Mouse (Mus musculus) NIH3T3 (cell line): ENCODE results near the gene Eif2ak4.

Experiments
- DNase-seq: peaks from one replicate; pipeline ENCODE4 v3.0.0-alpha.2; 2012; ENCODE audit warnings: low read depth

The Eif2ak4 gene

DNA sequence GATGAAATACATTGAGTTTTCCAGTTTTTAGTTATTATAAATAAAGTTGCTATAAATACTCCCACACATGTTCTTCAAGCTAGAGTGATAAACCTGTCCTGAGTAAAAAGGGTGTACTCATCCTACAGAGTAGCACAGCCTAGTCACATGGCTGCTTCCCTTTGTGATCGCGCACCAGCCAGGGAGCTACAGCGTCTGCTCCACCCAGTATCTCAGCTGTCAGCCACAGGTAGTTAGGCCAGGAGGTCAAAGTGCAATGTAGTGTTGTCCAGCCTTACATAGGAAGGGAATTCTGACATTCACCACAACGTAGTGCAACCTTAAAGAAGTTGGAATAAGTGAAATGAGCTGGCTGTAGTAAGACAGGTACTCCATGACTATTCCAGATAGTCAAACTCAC lies 17.1 kb downstream of the Eif2ak4 start:
- DNase-seq = no peak

DNA sequence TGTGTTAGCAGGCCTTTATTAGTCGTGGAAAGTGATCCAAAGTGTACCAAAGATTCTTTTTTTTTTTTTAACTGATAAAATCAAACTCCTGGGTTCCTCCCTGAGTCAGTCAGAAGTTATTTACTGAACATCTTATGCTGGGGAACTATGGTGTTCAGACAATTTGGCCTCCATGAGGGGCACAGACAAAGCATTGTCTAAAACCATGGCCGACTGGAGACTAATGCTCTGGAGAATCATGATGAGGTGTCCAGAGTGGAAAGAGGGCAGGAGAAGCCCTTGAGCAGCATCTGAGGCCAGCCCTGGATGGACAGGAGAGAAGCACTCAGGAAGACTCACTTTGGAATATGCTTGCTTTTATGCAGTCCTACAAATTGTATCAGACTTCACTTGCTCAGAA lies 18.4 kb downstream of the Eif2ak4 start:
- DNase-seq = peak; percentile 38

DNA sequence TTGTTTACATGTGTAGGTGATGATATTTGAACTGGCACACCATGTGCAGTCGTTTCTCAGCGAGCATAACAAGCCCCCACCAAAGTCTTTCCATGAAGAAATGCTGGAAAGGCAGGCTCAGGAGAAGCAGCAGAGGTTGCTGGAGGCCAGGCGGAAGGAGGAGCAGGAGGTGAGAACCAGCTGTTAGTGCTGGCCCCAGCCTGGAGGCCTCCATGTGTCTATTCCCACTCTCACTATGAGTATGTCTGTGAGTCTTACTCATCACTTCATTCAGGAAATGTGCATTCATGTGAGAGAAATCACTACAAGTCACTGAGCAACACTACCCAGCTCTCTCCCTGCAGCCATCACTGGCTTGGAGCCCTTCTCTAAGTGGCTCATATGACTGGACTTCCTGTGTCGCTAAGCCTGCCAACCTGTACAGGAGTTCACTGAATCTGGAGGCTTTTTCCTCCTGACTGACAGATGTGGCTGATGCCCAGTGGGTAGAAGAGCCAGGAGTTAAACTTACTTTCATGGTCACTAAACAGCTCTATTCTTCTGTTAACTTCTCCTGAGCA lies 20.0 kb downstream of the Eif2ak4 start:
- peak; percentile 18 for DNase-seq

DNA sequence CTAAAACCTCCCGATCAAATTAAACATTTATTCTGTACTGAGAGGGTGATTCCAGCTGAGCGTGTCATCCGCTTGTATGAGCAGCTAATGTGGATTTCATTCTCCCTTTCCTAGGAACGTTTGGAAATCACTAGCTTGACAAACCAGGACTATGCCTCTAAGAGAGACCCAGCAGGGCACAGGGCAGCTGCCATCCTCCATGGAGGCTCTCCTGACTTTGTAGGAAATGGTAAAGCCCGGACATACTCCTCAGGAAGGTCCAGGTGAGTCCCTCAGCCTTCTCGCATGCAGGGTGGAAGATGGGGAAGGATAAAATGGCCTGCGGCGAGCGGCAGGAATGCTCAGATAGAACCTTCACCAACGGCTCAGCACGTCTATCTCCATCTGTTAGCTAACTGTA lies 24.4 kb downstream of the Eif2ak4 start:
- no peak for DNase-seq

DNA sequence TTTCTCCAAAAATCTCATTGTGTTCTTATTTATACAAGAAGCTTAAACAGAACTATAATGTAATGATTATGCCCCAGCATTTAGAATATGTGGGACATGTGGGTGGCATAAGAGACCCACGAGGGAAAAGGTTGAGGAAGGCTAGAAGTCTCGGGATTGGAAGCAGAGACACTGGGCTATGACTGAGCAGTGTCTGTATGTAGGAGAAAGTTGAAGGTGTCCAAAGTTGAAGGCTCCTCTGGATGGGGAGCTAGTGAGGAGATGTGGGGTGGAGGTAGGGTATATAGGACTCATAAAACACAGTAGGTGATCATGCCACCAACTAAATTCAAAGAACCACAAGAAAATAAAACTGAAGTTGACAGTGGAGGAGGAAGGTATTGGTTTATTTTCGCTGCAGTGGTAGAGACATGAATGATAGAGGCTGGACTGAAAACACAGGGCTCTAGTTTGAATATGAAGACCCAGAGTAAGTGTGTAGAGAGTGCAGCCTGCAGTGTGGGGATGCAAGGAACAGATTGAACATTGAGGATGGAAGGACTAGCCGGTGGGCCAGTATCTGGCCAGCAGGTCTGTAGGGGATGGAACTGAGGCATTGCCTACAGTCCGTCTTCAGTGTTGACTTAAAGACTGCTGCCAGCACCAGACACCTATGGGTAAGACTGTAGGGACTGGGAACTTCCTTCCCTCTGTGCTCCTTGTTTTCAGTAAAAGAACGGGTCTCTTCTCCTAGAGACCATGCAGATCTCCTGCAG lies 27.4 kb downstream of the Eif2ak4 start:
- no peak for DNase-seq

DNA sequence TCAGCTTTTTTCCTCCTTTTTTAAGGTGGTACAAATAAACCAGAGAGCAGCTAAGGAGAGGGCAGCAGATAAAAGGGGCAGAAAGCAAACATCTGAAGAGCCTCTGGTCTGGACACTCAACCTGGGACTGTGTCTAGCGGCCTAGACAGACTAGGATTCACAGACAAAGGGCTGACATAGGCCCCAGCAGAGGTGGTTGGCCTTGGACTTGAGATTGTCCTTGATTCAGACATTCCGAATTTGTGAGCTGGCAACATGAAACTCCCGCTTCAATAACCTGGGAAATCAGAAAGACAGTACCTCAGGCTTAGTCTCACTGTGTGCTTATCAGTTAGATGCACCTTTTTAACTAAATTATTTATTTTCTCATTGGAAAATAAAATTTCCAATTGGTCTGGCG lies 29.7 kb downstream of the Eif2ak4 start:
- DNase-seq = no peak

DNA sequence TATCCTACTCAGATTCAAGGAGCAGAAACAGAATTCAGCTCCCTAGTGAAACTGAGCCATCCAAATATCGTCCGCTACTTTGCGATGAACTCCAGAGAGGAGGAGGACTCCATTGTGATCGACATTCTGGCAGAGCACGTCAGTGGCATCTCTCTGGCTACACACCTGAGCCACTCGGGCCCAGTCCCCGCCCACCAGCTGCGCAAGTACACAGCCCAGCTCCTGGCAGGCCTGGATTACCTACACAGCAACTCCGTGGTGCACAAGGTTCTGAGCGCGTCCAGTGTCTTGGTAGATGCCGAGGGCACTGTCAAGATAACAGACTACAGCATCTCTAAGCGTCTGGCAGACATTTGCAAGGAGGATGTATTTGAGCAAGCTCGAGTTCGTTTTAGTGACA lies 33.5 kb downstream of the Eif2ak4 start:
- no peak for DNase-seq

DNA sequence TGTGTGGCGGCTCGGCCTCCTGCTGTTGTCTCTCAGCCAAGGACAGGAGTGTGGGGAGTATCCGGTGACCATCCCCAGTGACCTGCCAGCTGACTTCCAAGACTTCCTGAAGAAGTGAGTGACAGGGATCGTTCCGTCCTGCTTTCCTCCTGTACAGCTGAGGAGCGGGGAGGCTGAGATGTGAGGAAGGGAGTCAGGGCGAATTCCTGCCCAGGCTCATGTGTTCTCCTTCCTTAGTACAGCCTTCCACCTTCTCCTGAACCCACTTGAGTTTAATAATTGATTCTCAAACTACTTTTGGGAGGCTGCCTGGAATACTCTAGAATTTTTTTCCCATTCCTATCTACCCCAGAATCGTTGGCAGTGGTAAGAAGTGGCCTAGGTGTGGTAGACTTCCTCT lies 34.0 kb downstream of the Eif2ak4 start:
- DNase-seq = no peak

DNA sequence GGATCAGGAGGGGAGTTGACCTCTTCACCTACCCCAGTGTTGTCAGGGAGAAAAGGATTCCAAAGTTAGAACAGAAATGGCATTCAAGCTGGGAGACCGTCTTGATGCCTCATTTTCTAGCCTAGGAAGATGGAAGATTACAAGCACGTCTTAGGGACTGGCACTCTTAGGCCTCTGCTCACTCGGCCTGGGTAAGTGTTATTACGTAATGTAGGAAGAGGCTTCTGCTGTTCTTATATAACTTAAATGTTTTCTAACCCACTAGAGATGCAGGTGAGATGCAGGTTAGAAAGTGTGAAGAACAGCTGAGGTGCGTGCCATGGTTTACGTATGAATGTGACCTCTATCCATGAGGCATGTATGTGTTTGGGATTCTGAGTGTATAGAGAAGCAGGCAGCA lies 39.9 kb downstream of the Eif2ak4 start:
- DNase-seq = no peak

DNA sequence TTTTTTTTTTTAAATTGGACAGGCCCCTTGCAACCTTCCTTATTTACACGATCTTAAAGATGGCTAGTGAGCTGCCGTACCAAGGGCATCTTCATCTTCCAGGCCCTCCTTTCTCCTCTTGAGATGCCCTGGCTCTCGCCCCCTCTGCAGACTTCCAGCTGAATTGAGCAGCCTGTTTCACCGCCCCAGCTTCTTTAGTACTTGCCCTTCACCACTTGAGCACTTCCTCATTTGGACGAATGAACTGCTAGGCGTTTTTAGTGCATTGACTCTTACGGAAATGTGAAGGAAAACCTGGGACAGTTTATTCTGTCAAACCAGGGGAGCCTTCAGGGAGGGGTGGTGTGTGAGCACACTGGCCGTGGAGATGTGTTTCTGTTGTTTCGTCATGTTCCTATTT lies 40.9 kb downstream of the Eif2ak4 start:
- DNase-seq = no peak

DNA sequence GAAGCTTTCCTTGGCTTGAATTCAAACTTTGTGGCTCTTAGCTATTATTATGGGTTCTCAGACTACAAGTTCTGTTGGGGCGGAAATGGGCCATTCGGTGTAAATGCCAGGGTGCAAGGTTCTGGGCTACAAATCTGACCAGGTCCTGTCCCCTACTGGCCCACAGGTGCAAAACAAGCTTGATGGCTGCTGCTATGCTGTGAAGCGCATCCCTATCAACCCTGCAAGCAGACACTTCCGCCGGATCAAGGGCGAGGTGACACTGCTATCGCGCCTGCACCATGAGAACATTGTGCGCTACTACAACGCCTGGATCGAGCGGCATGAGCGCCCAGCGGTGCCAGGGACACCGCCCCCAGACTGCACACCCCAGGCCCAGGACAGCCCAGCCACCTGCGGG lies 42.2 kb downstream of the Eif2ak4 start:
- DNase-seq = no peak

DNA sequence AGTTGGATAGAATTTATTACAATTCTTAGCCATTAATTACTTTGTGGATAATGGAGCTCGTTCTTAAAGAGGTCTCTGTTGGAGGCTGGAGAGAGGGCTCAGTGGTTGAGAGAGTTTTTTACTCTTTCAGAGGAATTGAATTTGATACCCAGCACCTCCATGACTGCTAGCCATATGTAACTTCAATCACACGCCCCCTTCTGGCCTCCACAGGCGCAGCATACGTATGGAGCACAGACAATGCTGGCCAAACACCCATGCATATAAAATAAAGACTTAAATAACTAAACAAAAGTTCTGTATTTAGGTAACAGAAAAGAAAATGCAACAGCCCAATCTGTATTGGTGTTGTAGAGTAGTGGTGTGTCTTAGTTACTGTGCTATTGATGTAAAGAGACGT lies 43.2 kb downstream of the Eif2ak4 start:
- DNase-seq = peak; percentile 76

DNA sequence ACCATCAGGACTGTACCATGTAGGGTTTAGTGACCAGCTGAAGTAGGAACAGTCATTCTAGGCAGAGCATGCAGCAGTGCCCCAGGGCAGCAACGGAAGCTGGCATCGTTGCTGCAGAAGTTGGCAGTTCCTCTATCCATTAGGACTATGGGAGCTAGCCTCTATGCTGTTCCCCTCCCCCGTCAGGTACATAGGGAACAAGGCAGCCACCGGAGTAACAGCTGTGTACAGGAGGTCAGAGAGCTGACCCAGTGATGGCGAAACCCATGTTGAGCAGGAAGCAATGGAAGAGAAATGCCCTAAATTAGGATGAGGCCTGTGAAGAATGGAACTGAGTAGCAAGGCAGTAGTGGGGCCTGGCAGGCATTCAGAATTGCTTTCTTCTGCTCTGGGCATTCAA lies 53.8 kb downstream of the Eif2ak4 start:
- no peak for DNase-seq

DNA sequence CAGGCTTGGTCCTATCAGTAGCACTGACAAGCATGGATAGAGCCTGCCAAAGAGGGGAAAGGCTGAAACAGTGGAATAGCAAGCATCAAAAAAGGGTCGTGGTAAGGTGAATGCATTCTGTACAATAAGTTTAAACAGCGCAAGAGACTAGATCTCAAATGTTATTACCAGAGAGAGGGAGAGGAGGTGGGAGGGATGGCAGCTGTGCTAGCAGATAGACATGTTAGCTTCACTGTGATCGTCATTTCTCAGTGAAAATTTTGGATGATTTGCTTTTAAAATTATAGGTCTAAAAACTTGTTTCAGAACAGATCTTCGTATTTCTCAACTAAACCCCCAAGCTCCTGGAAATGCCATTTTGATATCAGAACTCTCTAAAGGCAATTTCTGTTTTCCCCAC lies 54.3 kb downstream of the Eif2ak4 start:
- DNase-seq = no peak

DNA sequence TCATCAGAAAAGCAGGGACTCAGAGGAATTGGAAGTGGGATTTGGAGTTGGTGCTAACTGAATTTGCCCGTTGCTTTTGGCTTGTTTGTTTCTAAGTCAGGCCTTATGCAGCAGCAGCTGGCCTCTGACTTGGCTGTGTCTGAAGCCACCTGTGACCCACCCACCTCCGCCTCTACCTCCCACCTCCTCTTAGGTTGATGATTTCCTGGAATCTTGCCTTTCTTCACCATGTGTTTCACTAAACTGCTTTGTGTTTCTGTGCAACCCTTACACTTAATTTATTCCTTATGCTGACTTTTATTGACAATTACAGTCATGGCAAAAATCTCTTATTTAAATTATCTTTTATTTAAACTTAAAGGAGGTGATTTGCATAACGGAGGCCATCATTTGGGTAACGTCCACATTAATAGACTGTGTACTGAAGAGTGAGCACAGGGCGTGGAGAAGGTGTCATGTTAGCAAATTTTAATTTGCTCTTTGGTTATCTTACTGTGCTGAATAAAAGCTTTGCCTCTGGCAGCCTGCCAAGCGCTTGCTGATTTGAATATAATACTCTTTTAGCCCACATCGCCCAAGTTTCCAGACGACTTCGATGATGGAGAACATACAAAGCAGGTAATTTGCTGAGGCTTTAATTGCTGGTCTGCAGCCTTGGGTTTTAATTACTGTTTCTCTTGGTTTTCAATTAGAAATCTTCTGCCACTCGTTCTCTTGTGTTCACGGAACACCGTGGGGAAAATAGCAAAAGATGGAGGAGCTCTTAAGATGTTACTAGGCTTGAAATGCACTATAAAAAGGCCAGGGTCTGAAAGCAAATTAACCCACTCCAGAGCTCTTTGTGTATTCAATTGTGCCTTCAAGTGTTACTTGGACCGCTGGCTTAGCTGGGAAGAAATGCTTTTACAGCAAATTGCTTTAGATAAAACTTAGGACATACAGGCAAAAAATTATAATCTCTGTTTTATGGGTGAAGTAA lies 57.6 kb downstream of the Eif2ak4 start:
- DNase-seq = no peak

DNA sequence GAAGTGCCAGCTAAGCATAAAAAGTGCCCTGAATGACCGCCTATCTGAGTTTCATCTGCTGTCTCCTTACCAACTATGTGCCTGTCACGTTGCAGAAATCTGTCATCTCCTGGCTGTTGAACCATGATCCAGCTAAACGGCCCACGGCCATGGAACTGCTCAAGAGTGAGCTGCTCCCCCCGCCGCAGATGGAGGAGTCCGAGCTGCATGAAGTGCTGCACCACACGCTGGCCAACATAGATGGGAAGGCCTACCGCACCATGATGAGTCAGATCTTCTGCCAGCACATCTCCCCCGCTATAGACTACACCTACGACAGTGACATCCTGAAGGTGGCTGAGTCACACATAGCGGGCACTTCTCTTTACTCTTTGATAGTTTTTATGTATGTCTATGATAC lies 59.8 kb downstream of the Eif2ak4 start:
- no peak for DNase-seq

DNA sequence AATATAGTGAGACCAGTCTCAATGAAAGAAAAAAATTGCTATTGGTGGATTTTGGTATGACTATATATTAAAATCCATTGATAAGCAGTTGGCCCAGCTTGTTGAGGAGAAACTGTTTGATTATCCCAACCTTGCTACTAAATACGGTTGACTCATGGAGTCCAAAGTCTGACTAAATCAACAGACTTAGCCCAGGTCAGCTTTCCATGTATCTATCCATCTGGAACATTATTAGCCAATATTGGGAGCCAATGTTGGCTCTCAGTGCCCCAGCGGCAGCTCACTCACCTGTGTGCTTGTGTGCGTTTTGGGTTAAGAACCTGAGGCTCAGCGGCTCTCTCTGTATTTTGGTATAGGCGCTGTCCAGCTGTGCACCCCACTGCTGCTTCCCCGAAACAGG lies 62.6 kb downstream of the Eif2ak4 start:
- no peak for DNase-seq

DNA sequence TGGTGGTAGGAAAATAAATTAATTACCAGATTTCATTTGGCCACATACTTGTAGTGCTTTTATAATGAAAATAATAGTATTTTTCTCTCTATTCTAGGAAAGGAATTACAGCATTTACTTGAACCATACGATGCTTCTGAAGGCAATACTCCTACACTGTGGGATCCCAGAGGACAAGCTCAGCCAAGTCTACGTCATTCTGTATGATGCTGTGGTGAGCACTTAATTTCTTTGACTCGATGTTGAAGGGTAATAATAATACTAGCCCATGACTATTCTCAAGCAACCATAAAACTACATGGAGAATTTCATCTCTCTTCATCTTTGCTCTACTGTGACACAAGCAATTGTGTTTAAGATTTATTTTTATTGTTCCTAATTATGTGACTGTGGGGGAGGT lies 68.6 kb downstream of the Eif2ak4 start:
- DNase-seq = no peak

DNA sequence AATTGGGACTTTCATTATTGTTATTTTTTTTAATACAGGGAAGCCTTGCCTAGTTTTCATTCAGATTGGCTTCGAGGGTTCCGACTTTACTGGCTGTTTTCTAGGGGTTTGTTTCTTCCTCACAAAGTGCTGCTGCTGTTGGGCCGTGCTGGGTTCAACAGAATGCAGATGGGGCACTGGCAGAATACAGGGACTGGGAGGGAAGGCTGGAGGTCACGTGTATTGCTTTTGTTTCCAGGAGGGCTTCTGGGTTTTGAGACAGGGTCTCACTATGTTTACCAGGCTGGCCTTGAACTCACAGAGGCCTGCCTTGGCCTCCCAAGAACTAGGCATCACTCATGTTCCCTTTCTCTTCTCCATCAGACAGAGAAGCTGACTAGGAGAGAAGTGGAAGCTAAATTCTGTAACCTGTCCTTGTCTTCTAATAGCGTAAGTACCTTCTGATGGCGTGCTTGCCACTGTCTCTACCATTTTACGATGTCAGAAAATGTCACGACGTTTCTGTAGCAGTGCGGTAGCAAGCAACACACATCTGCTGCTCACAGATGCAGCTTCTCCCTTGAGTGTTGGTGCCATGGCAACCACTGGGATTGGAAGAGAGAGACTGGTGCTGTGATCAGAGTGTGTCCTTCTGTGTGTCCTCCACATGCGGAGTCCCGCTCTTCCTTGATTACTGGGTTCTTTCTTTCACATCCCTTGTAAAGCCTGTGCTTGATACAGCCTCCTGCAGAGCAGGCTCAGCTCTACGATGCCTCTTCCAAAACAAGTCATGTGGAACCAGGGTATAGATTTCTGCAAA lies 69.2 kb downstream of the Eif2ak4 start:
- no peak for DNase-seq

DNA sequence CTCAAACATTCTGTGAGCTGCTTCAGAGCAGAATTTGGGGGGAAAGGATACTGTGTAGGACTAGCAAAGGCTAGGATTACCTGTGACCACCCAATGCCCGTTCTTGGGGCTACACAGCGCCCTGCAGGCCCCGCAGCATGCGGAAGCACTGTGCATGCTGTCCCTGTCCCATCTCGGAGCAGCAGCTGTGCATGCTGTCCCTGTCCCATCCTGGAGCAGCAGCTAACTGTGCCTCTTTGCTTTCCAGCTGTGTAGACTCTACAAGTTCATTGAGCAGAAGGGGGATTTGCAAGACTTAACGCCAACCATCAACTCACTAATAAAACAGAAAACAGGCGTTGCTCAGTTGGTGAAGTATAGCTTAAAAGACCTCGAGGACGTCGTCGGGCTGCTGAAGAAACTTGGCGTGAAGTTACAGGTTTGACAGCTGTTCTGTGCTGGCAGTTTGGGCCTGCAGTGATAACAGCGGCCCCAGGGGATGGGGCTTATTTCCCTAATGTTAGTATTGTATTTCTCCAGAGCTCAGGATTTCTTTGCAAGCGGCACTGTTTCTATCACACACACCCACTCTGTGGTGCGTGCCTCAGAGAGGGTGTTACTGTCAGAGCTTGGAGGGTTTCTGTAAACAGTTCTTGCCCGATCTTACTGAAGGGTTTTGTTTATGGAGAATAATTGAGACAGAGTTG lies 73.2 kb downstream of the Eif2ak4 start:
- DNase-seq = no peak

DNA sequence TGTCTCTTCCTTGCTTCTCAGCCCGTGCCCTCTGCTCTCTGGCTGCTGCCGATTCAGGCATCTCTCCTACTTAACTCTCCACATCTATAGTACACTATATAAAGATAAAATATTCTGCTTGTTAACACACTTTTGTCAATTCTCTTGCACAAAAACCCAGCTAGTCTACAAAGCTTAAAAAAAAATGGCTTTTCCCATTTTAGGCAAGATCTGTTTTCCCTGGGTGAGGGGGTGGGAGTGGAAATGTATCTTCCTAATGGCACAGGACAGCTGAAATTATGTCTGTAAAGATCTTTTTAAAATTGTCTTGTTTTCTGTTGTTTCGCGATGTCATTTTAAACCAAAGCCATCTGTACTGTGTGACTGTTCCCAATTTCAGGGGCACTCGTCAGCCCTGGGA lies 75.1 kb downstream of the Eif2ak4 start:
- no peak for DNase-seq

DNA sequence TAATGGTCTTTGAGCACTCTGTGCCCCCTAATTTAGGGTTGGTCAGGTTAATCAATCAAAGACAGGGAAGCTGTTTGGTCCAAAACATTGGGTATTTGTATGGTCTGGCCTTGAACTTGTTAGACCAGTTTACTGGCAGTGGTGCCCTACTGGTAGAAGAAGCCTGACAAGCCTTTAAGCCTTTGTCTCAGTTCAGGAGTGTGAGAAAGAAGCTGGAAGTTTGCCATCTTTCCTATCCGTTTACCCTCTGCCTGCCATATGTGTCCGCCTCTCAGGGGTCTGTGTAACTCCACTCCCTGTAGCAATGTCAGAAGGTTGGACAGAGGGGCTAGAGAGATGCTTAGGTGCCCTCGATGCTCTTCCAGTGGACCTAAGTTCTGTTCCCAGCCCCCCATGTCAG lies 76.0 kb downstream of the Eif2ak4 start:
- no peak for DNase-seq
